Mouse (Mus musculus) midbrain, postnatal 0 days (tissue): ENCODE results near the gene Phf23. TPM values are rescaled to one million over a fixed set of nuclear protein-coding genes. Genes with fewer than 3 reads are reported as not detected.

ENCODE experiments used
- ATAC-seq: fragments of 200-750 bp; cut with Nextera tagmentation; 2 replicates; pipeline ENCODE4 v1.8.0; 2017; ENCODE audit warnings: moderate number of reproducible peaks, mild to moderate bottlenecking, moderate TSS enrichment, moderate library complexity; ENCODE audit not compliant: low FRiP score
- DNase-seq: peaks from one replicate; pipeline ENCODE4 v3.0.0-alpha.2; 2015; ENCODE audit warnings: low spot score
- H3K27ac ChIP-seq: fragments of 300-500 bp; sonication (generic); 2 replicates; pipeline ENCODE4 v1.5.1; 2014; ENCODE audit warnings: low read depth, mild to moderate bottlenecking, low read length, mixed read lengths
- H3K27me3 ChIP-seq: fragments of 300-500 bp; sonication (generic); 2 replicates; pipeline ENCODE4 v1.6.1; 2014; ENCODE audit warnings: low read length, control low read depth, mixed read lengths; ENCODE audit not compliant: insufficient read depth
- H3K36me3 ChIP-seq: fragments of 300-500 bp; sonication (generic); 2 replicates; pipeline ENCODE4 v1.6.1; 2014; ENCODE audit warnings: low read length, control low read depth, mixed read lengths; ENCODE audit not compliant: insufficient read depth
- H3K4me1 ChIP-seq: fragments of 300-500 bp; sonication (generic); 2 replicates; pipeline ENCODE4 v1.6.1; 2014; ENCODE audit warnings: mild to moderate bottlenecking, control low read depth, antibody characterized with exemption, low read length, mixed read lengths; ENCODE audit not compliant: insufficient read depth
- H3K4me2 ChIP-seq: fragments of 300-500 bp; sonication (generic); 2 replicates; pipeline ENCODE4 v1.6.1; 2014; ENCODE audit warnings: low read depth, mild to moderate bottlenecking, low read length, mixed read lengths; ENCODE audit not compliant: poor library complexity, severe bottlenecking
- H3K4me3 ChIP-seq: fragments of 300-500 bp; sonication (generic); 2 replicates; pipeline ENCODE4 v1.5.1; 2014; ENCODE audit warnings: low read depth, mild to moderate bottlenecking, low read length, moderate library complexity
- H3K9ac ChIP-seq: fragments of 300-500 bp; sonication (generic); replicated peaks from 2 replicates; pipeline ENCODE4 v1.6.1; 2014; ENCODE audit warnings: mild to moderate bottlenecking, low read length, moderate library complexity, mixed read lengths; ENCODE audit not compliant: poor library complexity, severe bottlenecking
- H3K9me3 ChIP-seq: fragments of 300-500 bp; sonication (generic); 2 replicates; pipeline ENCODE4 v1.6.1; 2016; ENCODE audit warnings: low read length, control low read depth
- CTCF ChIP-seq: IDR thresholded peaks from 2 replicates; pipeline ENCODE4 v1.5.1; 2016; ENCODE audit warnings: antibody characterized with exemption, mild to moderate bottlenecking
- WGBS: fragments of 180-500 bp; shearing (Covaris S2); extraction: QIAGEN DNeasy Blood & Tissue Kit; methylation state at CpG from one replicate; pipeline ENCODE4 v1.1.7; 2014; 5-methylcytosine and 5-hydroxymethylcytosine counted together
- polyA plus RNA-seq: library from polyadenylated mRNA; unstranded; fragments of >200 nt; fragmentation: Nextera tagmentation; extraction: Ambion mirVana; gene quantifications from 2 replicates; pipeline ENCODE4 v1.2.1, GENCODE M21; 2015
- total RNA-seq: library from RNA; depleted of rRNA; stranded (reverse); fragments of >200 nt; gene quantifications from 2 replicates; pipeline ENCODE4 v1.2.3, GENCODE M21; 2014

The Phf23 gene
- total and polyA plus RNA-seq, 2 experiments from 2014 or later, result 40.0 to 45.2 TPM

DNA sequence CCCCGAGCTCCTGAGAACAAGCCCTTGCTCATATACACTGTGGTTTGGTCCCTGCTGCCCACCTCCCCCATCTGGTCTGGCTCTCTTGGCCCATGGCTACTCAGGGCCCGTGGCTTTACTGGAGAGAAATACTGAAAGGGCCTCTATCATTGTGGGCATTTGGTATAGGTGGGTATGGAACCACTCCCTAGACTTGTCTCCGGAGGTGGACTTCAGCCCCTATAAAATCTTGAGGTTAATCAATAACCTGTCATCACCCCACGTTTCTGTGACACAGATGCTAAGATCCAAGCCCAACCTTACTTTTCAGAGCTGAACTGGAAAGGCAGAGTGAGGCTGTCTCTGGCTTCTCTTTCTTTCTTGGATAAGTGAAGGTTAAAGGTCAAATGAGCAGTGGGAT, 26.8 kb upstream of the Phf23 start:
- TF ChIP-seq CTCF, result no peak
- DNase-seq, result no peak
- H3K27ac ChIP-seq, result no peak overlapping the region
- H3K4me2 ChIP-seq, result no peak overlapping the region
- H3K9ac ChIP-seq, result no peak overlapping the region
- peaks cover 22% of the 10 kb centered on the region for H3K36me3 ChIP-seq
- H3K9me3 ChIP-seq, result no peaks in the 10 kb centered on the region
- no peak overlapping the region for H3K4me3 ChIP-seq
- 91% methylated on average over 4 of the region's 4 CpGs for WGBS
- H3K4me1 ChIP-seq, result no peaks in the 10 kb centered on the region
- ATAC-seq, result no peak
- peaks cover 30% of the 10 kb centered on the region for H3K27me3 ChIP-seq

DNA sequence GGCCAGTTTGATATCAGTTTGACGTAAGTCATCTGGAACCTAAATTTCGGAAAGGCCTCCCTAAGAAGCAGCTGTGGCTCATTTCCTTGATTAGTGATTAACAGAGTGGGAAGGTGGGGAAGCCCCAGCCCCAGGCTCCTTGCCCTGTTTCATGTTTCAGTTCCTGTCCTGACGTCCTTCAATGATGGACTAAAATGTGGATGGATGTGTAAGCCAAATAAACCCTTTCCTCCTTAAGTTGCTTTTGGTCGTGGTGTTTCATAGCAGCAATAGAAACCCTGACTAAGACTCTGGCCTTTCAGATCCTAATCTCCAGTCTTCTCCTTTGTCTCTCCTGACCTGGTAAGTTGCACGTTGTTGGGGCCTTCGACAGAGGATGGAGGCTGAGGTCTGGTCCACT, 25.4 kb upstream of the Phf23 start:
- DNase-seq, result no peak
- H3K36me3 ChIP-seq, result peaks cover 35% of the 10 kb centered on the region
- H3K27ac ChIP-seq, result no peak overlapping the region
- peaks cover 21% of the 10 kb centered on the region for H3K27me3 ChIP-seq
- TF ChIP-seq CTCF, result no peak
- no peak overlapping the region for H3K4me2 ChIP-seq
- ATAC-seq, result no peak
- WGBS, result 89% methylated on average over 6 of the region's 6 CpGs
- H3K4me3 ChIP-seq, result no peak overlapping the region
- H3K4me1 ChIP-seq, result no peaks in the 10 kb centered on the region
- no peaks in the 10 kb centered on the region for H3K9me3 ChIP-seq
- H3K9ac ChIP-seq, result no peak overlapping the region

DNA sequence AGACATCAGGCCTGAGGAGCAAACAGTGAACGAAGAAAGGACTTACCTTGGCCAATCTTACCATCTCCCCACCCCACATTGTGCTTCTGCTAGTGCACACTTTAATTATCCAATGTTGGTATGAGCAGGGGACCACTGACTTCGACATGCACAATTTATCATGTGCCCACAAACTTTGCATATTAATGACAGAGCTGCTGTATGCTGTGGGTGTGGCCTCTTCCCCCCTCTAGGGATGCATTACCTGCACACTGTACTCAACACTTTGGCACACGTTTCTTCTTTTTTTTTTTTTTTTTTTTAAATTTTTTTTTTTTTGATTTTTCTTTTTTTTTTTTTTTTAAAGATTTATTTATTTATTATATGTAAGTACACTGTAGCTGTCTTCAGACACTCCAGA, 24.8 kb upstream of the Phf23 start:
- 88% methylated on average over 3 of the region's 3 CpGs for WGBS
- Histone ChIP-seq H3K9me3 (no peaks in the 10 kb centered on the region), H3K27ac (no peak overlapping the region), H3K4me1 (no peaks in the 10 kb centered on the region), H3K4me3 (no peak overlapping the region), H3K36me3 (peaks cover 36% of the 10 kb centered on the region), H3K9ac (no peak overlapping the region), H3K4me2 (no peak overlapping the region), H3K27me3 (peaks cover 17% of the 10 kb centered on the region)
- no peak for ATAC-seq
- DNase-seq, result no peak
- TF ChIP-seq CTCF, result no peak

DNA sequence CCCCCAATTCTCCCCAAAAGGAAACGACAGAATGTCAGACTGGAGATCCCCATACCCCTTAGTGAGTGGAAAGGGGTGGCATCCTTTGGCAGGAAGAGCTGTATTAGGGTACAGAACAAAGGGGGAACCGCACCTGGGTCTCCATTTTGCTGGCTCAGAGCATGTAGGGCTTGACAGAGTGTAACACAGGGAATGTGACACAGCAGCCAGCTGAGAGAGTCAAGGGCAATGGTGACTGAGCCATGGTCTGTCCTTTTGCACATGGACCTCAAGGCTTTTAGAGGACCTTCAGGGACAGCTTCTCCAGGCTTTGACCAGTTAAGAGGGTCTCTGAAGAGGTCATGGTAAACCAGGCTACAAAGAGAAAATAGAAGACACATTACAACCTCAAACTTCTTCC, 20.7 kb upstream of the Phf23 start:
- DNase-seq (no peak), ATAC-seq (no peak)
- Histone ChIP-seq H3K4me2 (no peak overlapping the region), H3K36me3 (peaks cover 28% of the 10 kb centered on the region), H3K27ac (no peak overlapping the region), H3K9ac (no peak overlapping the region), H3K4me1 (peaks cover 4% of the 10 kb centered on the region; the same call in 1 of the 2 replicates), H3K27me3 (no peaks in the 10 kb centered on the region), H3K4me3 (no peak overlapping the region), H3K9me3 (no peaks in the 10 kb centered on the region)
- TF ChIP-seq CTCF, result no peak
- 93% methylated on average over 2 of the region's 2 CpGs for WGBS

DNA sequence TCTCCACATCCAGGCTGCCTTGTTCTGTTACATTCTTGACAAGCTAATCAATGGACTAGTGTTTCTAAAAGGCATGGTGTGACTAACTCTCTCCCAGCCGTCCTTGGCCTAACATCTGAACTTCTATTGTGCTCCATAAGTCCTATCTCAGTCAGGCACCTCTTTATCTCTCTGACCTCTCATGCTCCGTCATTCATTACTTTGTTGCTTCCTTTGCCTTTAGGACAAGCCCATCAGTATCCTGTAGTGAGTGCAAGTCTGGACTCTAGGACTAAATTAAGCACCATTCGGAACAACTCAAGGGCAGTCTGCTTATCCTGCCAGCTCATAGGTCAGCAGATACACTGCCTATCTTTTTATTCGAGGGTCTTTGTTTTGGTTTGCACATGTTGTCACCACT, 19.3 kb upstream of the Phf23 start:
- no peak for ATAC-seq
- TF ChIP-seq CTCF, result no peak
- Histone ChIP-seq H3K9me3 (no peaks in the 10 kb centered on the region), H3K36me3 (peaks cover 27% of the 10 kb centered on the region), H3K4me1 (peaks cover 4% of the 10 kb centered on the region; the same call in 1 of the 2 replicates), H3K27me3 (no peaks in the 10 kb centered on the region), H3K27ac (no peak overlapping the region), H3K4me2 (no peak overlapping the region), H3K4me3 (no peak overlapping the region), H3K9ac (no peak overlapping the region)
- WGBS, result 87% methylated on average over 4 of the region's 4 CpGs
- no peak for DNase-seq

DNA sequence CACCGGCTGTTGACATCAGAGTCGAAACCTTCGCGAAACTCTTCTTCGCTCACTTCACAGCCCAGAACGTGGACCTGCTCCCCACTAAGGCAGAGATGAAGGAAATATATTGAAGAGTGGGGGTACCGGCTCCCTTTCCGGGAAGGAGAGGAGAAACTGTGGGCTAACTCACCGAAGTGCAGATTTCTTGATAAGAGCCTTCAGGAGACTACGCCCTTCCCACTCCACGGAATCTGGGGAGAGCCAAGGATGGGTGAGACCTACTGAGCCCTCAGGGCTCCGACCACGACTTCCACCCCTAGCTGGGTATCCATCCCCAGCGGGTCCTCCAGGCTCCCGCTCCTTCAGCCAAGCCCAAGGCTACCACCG, 15.8 kb upstream of the Phf23 start:
- TF ChIP-seq CTCF, result no peak
- Histone ChIP-seq H3K27ac (peak overlapping the region; percentile 97), H3K4me1 (peaks cover 17% of the 10 kb centered on the region), H3K9ac (peak overlapping the region; percentile 87), H3K36me3 (peaks cover 15% of the 10 kb centered on the region), H3K27me3 (no peaks in the 10 kb centered on the region), H3K9me3 (no peaks in the 10 kb centered on the region), H3K4me3 (peak overlapping the region; percentile 89), H3K4me2 (peak overlapping the region; percentile 90)
- no peak for ATAC-seq
- WGBS, result 3% methylated on average over 16 of the region's 16 CpGs
- no peak for DNase-seq
